Mouse (Mus musculus): Measurements from ENCODE around the gene Flt4. TPM values are rescaled to one million over a fixed set of nuclear protein-coding genes. Genes with fewer than 3 reads are reported as not detected.

Gene Flt4
- total RNA-seq, 1 experiment: 4.3 TPM

GRCm38 (mm10) chr11:49702014-49702413, 93.0 kb downstream of the Flt4 start:
- no peak overlapping the region for H3K4me3 ChIP-seq (ENCODE audit: insufficient read depth in 1 of 2, low read depth in 1 of 2, low read length in 2 of 2, poor library complexity in 1 of 2, severe bottlenecking in 1 of 2)
- no peak overlapping the region for H3K27ac ChIP-seq (ENCODE audit: insufficient read depth, low read depth, low read length, poor library complexity, severe bottlenecking)
- DNase-seq (ENCODE audit: low read depth, low spot score): no peak
- TF ChIP-seq MAFK (IDR thresholded peaks at IDR 0.05; ENCODE audit: insufficient read depth, low read depth, low read length) (no peak), ZC3H11A (IDR thresholded peaks at IDR 0.05; ENCODE audit: borderline replicate concordance, low read depth, low read length) (no peak), ZNF384 (IDR thresholded peaks at IDR 0.05; ENCODE audit: low read depth, low read length) (no peak), HCFC1 (IDR thresholded peaks at IDR 0.05; ENCODE audit: borderline replicate concordance, insufficient read depth, low read length) (no peak), CHD2 (IDR thresholded peaks at IDR 0.05; ENCODE audit: low read depth, low read length) (no peak)
- H3K9me3 ChIP-seq (ENCODE audit: control insufficient read depth, insufficient read depth, low read depth, low read length): no peaks in the 10 kb centered on the region
- H3K4me1 ChIP-seq (ENCODE audit: control insufficient read depth in 2 of 2, insufficient read depth in 2 of 2, low read length in 2 of 2, poor library complexity in 1 of 2): 0 out of 4 replicates have a peak, but pooled peaks cover 0 to 2% of the 10 kb centered on the region in 2 experiments
- peaks cover 5% of the 10 kb centered on the region for H3K36me3 ChIP-seq (ENCODE audit: control insufficient read depth, insufficient read depth, low read length, poor library complexity, severe bottlenecking)
- H3K9ac ChIP-seq (ENCODE audit: insufficient read depth, low read depth, low read length, poor library complexity, severe bottlenecking): no peak overlapping the region
- in situ Hi-C loops (cut with MboI; ENCODE audit: low sequenced_read_pairs in 2 of 2, unreplicated experiment in 2 of 2): no loop called here

Other genes with a start within 250 kb of the Flt4 start
- gene Olfr1389, start 186.2 kb upstream of the Flt4 start, total RNA-seq (2012; rRNA removed): not detected in 2 replicates
- 8.4 and 9.4 TPM in 2 replicates for gene Olfr1388, start 172.6 kb upstream of the Flt4 start, total RNA-seq (2012; rRNA removed)
- gene Olfr1387, start 153.9 kb upstream of the Flt4 start, total RNA-seq (2012; rRNA removed): not detected in 2 replicates
- gene Olfr1386, start 144.2 kb upstream of the Flt4 start, total RNA-seq (2012; rRNA removed): not detected in 2 replicates
- 0.04 and 0.26 TPM in 2 replicates for gene Olfr1385, start 120.2 kb upstream of the Flt4 start, total RNA-seq (2012; rRNA removed)
- gene Olfr1384, start 102.5 kb upstream of the Flt4 start, total RNA-seq (2012; rRNA removed): not detected in 2 replicates
- not detected in 2 replicates for gene Olfr1383, start 89.6 kb upstream of the Flt4 start, total RNA-seq (2012; rRNA removed)
- gene Olfr1382, start 81.0 kb upstream of the Flt4 start, total RNA-seq (2012; rRNA removed): not detected in 2 replicates
- gene Olfr1381, start 65.8 kb upstream of the Flt4 start, total RNA-seq (2012; rRNA removed): not detected in 2 replicates
- gene Olfr1380, start 52.4 kb upstream of the Flt4 start, total RNA-seq (2012; rRNA removed): not detected in 2 replicates
- 1.4 and 1.6 TPM in 2 replicates for gene Scgb3a1, start 54.3 kb downstream of the Flt4 start, total RNA-seq (2012; rRNA removed)
- 39.4 and 45.8 TPM in 2 replicates for gene Cnot6, start 103.5 kb downstream of the Flt4 start, total RNA-seq (2012; rRNA removed)
- 28.0 and 37.1 TPM in 2 replicates for gene Gfpt2, start 184.9 kb downstream of the Flt4 start, total RNA-seq (2012; rRNA removed)
- 27.8 and 28.1 TPM in 2 replicates for gene Mapk9, start 237.5 kb downstream of the Flt4 start, total RNA-seq (2012; rRNA removed)